Mouse (Mus musculus) thymus, postnatal 4 days (tissue): ENCODE measurements around the gene Ppp1r35.

ENCODE experiments used
- DNase-seq: peaks from one replicate; pipeline ENCODE4 v3.0.0; 2021

Gene Ppp1r35

DNA sequence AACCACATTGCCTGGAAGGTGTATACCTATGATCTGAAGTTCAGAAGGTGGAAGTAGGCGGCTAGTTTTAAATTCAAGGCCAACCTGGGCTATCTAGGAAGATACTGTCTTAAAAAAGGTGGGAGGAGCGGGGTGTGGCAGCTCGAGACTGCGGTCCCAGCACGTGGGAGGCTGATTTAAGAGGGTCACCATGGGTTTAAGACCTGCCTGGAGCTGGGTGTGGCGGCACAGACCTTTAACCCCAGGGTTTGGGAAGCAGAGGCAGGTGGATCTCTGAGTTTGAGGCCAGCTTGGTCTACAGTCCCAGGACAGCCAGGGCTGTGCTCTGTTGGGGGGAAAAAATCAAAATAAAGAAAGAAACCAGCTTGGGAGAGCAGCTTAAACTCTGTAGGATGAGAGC, 26.7 kb upstream of the Ppp1r35 start:
- DNase-seq, result no peak

DNA sequence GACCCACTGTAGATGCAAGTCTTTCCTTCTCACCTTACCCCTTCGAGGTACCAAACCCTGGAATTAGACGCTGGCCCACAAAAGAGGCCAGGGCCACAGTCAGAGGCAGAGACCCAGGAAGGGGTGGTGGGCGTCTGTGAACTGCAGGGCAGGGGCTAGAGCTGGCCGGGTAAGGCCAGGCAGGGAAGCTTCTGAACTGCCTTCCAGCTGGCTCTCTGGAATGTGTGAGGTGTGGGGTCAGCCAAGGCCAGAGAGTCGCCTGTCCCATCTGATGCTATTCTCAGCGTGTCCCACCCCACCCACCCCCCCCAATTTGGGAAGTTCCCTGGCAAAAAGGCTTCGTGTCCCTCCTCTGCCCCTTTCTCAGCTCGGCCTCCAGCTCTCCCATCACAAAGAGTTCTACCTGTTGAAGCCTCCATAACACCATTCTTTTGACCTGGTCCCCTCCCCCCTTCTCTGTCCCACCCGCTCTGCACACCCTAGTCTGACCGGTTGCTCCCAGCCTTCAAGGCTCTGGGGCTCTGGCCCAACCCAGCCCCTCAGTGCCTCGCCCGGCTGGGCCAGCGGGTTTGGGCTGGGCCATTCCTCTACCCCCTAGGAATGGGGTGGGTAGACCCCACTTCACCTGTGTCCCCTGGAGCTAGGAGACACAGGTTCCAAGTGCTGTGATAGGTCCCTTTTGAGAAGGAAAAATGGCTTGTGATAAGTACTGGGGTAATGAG, 25.4 kb upstream of the Ppp1r35 start:
- DNase-seq, result no peak

DNA sequence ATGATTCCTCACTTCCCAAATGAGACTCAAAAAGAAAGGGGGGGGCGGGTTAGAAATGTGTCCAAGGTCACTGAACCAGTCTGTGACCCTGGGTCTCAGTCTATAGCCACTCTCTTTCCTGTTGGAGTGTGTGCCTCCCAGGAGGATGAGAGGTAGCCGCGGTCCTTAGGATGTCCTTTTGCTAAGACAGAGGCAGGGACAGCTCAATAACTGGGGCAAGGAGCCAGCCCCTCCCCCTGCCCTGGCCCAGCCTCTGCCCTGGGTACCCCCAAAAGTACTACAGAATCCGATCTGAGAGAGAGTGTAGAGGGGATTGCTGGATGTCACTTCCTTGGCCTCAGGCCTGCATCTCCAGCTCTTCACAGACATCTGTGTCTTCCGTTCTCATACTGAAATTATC, 23.2 kb upstream of the Ppp1r35 start:
- no peak for DNase-seq

DNA sequence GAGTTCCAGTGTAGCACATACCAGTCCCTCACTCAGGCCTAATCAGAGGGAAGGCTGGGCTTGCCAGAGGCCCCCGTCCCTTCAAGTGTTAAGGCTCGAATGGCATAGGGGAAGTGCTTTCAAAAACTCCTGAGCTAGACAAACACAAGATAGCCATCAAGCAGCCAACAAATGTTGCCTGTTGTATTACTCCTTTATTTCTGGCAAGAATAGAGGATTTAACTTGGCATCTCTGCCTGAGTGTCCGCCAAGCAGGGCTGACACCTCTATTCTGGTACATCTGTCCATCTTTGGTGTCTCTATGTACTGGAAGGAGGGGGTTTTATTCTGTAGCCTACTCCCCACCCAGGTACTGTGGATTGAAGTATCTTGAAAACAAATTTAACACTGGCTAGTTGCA, 22.5 kb upstream of the Ppp1r35 start:
- no peak for DNase-seq

DNA sequence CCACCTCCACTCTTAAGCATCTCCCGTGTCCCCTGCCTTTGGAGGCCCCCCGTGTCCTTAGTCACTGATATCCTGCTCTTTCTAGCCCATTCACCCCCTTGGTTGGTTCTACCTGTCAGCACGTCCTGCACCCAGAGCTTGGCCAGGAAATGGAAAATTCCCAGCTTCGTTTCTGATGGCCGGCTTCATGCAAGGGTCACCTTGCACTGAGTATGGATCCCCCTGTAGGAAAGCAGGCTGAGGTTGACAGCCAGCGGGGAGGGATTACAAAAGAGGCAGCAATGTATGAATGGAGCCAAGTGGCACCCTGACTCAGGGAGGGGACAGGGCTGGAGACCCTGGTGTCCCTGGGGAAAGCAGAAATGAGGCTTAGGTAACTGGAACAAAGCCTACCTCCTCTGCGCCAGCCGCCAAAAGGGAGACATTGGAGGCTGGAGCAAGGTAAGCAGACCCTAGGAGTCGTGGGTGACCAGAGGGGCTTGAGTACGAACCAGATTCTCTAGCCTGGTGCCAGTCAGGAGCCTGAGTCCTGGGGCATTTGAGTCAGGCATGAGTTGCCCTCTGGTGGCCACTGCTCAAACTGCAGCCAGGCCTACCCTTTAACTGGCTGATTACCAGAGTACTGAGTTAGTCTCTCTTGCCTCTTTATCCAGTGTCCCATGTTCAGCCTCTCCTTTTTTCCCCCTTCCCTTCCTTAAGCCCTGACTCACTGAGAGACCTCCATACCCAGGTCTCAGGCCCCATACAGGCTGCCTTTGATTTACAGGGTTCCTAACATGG, 21.6 kb upstream of the Ppp1r35 start:
- peak; percentile 92 for DNase-seq

DNA sequence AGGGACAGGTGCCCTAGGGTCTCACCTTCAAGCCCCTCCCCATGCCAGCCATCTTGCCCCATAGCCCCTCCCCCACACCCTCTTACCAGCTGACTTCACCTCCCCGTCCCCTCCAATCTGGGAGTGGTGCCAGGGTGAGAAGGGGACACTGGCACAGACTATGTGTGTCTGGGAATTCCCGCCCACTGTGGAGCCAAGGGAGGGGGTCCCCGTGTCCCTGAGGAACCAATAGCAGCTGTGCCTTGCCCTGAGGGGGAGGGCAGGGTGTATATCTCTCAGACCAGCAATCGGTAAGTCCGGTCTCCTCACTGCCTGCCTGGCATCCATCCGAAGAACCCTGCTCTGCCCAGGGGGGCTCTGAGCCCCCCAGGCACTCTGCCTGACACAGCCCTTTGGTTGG, 20.8 kb upstream of the Ppp1r35 start:
- DNase-seq, result no peak

DNA sequence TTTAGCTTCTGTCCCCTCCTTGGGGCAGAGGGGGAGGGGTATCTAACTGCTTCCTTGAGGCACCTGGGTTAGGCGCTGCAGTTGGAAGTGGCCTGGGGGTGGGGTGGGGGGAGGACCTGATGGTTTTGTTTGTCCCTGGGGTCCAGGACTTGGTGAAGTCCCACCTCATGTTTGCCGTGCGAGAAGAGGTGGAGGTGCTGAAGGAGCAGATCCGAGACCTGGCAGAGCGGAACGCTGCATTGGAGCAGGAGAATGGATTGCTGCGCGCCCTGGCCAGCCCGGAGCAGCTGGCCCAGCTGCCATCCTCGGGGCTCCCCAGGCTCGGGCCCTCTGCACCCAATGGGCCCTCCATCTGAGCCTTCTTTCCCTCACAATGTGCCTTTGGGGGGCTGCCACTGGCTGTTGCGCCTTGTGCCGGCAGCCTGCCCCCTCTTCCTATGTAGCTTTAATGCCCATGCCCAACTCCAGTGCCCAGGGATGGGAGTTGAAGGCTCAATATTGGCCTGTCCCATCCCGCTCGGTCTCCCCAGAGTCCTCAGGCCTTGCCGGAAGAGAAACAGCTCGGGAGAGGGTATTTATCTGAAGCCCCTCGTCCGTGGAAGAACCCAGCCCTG, 19.6 kb upstream of the Ppp1r35 start:
- no peak for DNase-seq

DNA sequence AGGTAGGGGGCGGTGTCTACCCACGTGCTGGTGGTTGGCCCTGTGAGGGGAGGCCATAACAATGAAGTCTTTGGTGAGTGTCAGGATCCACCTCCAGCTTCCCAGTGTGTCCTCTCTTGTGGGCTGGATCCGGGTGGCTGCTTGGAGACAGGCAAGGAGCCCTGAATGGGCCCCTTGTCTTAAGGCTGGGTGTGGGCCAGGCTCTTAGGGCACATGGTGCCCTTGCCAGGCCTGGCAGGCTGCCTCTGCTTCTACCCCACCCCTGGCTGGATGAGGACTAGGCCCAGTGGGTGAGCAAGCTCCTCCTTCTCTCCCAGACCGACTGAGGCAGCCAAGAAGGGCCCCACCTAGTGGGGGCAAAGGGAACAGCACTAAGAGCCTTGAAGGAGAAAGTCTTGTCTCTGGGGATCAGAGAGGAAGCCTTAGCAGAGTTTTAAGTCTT, 18.7 kb upstream of the Ppp1r35 start:
- peak; percentile 88 for DNase-seq

DNA sequence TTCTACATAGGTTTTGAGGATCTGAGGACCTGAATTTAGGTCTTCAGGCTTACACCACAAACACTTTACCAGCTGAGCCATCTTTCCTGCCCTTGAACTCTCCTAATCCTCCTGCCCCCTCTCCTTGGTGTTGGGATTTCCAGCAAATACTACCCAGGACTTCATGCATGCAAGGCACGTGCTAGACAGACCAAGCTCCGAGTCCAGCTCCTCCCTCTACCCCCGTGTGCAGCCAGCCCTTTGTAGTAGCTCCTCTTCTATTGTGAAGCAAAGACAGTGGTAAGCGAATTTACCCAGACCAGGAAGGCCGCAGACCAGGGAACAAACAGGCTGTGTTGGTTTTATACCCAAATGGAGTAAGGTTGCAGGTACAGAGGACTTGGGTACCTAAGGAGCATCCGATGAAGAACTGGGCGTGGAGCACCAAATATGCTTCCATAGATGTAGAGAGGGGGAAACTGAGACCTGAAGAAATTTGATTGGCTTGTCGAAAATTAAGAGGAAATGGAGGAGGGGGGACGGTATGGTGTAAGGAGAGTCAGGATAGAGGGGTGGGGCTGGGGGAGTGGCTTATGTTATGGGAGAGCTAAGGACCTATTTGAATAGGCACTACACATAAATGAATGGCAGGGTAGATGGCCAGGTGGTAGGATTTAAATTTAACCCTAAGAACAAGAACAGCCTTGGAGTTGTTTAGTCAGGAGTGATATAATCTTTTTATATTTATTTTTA, 13.9 kb upstream of the Ppp1r35 start:
- DNase-seq, result no peak

DNA sequence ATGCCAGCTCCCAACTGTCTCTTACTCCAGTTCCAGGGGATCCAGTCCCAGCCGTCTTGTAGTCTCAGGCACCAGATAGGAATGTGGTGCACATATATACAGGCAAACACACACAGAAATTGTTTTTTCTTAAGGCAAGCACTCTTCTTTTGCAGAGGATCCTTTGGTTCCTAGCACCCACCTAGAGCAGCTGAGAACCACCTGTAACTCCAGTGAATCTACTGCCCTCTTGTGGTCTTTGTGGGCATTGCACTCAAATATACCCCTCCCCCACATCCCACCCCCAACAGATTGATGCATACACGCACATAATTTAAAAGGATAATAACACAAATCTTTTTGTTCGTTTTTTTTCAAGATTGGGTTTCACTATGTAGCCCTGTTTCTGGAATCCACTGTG, 12.4 kb upstream of the Ppp1r35 start:
- no peak for DNase-seq

DNA sequence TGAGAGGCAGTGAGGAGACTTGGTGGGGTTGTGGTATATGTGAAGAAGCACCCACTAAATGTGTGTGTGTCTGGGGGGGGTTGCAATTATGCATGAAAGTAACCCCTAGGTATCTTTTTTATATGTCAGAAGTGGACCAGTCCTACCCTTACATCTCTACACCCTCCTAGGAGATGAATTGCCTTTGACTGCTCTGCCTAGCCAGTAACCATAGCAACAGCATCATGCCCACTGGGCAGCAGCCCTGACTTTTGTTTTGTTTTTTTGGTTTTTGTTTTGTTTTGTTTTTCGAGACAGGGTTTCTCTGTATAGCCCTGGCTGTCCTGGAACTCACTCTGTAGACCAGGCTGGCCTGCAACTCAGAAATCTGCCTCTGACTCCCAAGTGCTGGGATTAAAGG, 10.2 kb upstream of the Ppp1r35 start:
- no peak for DNase-seq

DNA sequence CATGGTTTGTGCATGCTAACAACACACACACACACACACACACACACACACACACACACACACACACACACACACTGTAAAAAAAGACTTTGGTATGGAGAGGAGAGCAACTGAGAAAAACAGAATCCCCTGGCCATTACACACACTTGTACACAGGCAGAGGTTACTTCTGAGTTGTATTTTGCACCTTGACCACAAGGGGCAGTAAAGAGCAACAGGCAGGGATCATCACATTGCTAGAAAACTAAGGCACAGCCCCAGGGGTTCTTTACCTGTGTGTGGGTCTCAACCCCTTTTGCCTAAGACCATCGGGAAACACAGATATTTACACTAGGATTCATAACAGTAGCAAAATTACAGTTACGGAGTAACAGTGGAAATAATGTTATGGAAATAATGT, 7.9 kb upstream of the Ppp1r35 start:
- peak; percentile 62 for DNase-seq

DNA sequence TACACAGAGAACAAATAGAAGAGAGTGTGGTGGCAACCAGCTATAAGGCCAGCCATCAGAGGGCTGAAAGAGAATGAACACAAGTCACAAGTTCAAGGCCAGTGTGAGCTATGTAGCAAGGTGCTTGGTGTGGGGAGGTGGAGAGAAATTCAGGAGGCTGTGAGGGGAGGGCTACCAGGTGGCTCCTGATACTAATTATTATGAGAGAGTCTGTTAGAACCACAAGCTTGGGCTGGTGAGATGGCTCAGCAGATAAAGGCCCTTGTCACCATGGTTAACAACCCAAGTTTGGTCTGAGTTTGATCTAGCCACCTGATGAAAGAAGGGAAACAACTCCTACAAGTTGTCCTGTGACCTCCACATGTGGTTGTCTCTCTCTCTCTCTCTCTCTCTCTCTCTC, 5.9 kb upstream of the Ppp1r35 start:
- DNase-seq, result no peak

DNA sequence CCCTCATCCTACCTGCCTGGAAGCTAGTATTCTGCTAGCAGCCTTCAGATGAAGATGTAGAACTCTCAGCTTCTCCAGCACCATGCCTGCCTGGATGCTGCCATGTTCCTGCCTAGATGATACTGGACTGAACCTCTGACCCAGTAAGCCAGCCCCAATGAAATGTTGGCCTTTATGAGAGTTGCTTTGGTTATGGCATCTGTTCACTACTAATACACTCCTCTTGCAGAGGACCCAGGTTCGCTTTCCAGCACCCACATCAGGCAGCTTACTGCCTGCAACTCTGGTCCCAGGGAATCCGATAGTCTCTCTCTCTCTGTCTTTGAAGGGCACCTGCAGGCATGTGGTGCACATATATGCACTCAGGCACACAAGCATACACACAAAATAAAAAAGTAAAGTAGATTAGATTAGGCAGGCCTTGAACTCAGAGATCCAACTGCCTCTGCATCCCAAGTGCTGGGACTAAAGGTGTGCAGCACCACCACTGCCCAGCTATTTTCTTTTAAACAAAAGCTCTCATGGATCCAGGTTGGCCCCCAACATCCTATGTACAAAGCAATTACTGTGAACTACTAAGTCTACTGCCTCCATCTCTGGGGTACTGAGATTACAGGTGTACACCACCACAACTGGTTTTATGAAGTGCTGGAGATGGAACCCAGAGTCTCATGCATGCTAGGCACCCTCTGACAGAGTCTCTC, 2.9 kb upstream of the Ppp1r35 start:
- DNase-seq, result no peak

DNA sequence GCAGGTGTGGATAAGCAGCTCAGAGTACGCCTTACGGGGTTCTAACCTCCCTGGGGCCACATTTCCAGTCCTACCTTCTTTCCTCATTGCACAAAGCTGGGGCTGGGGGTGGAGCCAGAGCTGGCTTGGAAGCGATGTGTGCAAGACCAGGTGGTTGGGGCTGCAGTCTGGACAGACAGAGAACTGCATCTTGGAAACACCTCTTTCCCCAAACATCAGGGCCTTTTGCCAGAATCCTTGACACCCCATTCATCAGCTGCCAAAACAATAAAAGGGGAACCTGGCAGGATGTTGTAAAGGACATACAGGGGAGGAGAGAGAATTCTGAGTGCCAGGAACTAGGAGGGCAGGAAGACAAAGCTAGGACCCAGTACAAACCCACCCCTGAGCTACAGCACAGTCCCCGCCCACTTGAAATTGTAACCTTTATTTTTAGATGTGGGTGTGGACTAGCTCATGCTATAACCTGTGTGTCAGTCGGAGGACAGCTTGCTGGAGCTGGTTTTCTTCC, 2.2 kb upstream of the Ppp1r35 start:
- peak; percentile 67 for DNase-seq

DNA sequence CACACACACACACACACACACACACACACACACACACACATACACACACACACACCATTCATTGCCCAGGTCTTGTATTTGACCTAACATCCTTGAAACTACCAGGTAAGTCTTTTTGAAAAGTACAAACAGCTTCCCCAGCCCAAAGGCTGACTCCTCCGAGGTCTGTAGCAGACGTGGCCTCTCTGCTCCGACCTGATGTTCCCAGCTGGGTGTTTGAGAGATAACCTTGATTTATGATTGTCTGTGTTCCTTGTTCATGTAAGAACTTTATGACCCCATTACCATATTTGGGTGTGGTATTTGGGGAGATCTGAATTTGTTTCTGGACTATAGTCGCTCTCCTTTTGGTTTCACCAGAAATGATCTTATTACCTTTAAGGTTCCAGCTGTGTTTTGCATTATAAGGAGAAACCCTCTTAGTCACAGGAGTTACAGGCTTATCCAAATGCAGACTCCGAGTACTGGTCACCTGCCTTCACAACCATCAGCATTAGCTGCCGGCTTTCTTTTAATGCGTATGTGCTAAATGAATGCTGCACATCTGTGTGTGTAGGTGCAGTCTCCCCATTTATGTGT, 1.3 kb upstream of the Ppp1r35 start:
- DNase-seq, result no peak

DNA sequence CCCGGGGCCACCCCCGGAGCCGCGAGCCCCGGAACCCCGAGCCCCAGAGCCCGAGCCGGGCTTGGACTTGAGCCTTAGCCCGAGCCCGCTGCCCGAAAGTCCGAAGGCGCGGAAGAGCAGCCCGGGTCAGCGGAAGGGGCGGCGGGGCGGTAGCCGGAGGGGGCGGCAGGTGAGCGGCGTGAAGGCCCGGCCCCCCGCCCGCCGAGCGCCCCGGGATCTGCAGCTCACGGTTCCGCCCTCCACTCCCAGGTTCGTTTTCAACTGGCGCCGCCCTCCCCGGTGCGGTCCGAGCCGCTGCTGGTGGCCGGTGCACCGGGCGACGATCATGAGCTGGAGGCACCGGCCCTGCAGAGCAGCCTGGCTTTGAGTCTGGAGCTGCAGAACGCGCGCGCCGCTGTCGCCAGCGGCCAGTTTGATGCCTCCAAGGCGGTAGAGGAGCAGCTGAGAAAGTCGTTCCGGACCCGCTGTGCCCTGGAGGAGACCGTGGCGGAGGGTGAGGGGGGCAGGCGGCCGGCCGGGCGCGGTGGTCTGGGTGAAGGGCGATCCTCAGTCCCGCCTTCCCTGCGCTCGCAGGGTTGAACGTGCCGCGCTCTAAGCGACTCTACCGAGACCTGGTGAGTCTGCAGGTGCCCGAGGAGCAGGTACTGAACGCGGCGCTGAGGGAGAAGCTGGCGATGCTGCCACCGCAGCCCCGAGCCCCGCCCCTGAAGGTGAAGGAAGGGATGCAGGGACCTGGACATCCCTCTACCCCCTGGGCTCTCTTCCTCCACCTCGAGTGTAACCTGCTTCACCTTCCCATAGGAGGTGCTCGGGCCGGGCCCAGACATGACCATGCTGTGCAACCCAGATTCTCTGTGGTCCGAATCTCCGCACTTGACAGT, 644 bp downstream of the Ppp1r35 start:
- peak; percentile 72 for DNase-seq

DNA sequence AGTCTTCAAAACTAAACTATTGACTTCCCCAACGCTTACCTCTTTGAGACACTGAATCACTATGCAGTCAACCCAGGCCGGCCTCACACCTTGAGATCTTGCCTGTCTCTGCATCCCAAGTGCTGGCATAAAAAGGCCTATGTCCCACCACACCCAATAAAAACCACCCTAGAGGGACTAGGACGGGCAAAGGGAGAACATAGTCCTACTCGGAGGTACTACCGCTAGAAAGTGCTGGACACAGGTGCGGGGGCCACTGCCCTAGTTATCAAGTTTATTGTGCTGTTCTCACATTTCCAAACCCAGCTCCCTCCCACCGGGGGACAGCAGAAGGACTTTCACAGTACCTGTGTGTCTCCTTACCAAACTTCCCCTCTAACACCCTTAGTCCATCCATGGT, 3.0 kb downstream of the Ppp1r35 start:
- no peak for DNase-seq

DNA sequence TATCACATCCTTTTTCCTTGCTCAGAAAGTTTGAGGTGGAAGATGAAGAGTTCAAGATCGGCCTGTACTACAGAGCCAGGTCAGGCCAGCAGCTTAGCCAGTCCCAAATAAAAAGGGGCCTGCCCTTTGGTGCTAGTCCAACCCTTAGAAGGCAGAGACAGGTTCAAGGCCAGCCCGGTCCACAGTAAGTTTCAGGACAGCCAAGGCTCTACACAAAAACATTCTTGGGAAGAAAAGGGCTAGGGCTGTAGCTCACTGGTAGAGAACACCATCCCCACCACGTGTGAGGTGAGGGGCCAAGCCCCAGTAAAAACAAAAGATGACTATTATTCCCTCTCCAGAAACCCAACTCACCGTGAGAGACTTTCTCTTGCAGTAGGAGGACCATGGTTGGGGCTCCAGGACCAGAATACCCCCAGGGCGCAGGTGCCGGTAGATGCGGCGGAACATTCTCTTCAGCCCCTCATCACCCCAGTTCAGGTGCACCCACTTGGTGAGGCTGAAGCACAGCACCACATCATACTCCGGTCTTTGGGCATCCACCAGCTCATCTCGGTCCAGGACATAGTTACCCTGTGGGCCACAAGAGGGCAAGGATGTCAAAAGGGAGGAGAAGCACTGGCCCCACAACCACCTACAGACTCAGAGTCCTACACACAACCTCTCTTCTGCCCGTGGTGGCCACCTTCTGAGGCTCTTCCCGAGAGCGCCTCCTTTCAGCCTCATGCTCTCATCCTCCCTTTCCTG, 4.3 kb downstream of the Ppp1r35 start:
- DNase-seq, result peak; percentile 23

DNA sequence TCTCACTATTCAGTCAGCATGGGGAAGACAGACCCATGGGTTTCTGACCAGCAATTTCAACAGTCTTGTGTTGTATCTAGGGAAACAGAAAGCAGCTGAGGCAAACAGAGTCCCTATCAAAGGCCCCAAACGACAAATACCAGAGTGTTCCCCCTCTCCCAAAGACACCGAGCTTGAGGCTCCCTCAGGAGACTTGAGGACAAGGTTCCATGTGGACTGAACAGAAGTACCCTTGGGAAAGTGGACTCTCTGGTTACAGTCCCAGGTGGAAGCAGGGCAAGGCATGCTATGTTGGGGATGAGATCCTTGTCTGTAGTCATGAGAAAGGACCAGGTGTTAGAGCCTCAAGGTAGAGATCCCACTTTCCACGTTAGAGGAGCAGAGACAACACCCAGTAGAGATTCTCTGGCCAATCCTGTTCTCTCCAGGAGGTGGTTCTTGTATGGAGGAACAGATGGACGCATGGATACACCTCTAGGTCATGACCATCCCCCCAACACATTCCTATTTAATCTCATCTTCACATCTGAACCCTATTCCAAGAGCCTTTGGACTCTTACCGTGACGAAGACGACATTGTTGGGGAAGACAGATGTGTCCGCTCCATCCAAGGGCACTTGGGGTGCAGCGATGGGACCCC, 5.4 kb downstream of the Ppp1r35 start:
- DNase-seq, result no peak
